Comparison of ENCODE assay signal across 8 mouse cellular contexts in genomic region chr3:149088621-149089128, GRCm38 (mm10).
DNase-seq lines count a peak whose midpoint lies in the region; ATAC-seq and TF ChIP-seq lines count a peak whose summit lies in the region.

No protein-coding gene starts in this region.

- no peak for TF ChIP-seq EP300 in CH12.LX (IDR thresholded peaks at IDR 0.05; ENCODE audit: low read length)

- no peak for TF ChIP-seq POLR2A in CH12.LX (IDR thresholded peaks at IDR 0.05; ENCODE audit: low read depth, low read length)
- no peak for TF ChIP-seq POLR2A in bone marrow macrophage, adult 2 months (IDR thresholded peaks at IDR 0.05; ENCODE audit: borderline replicate concordance, low read depth, low read length)
- no peak for TF ChIP-seq POLR2A in limb, embryonic 14.5 days (IDR thresholded peaks at IDR 0.05; ENCODE audit: borderline replicate concordance, extremely low read depth, insufficient read depth, insufficient read length)

- no peak overlapping the region for H3K27ac ChIP-seq in CH12.LX (ENCODE audit: insufficient read depth, low read depth)
- no peak overlapping the region for H3K27ac ChIP-seq in bone marrow macrophage, adult 2 months (ENCODE audit: insufficient read depth, low read depth, low read length)
- H3K27ac ChIP-seq in heart, embryonic 15.5 days = no peak overlapping the region
- H3K27ac ChIP-seq in limb, embryonic 14.5 days (replicated peaks; ENCODE audit: low read depth, low read length) = no peak overlapping the region
- H3K27ac ChIP-seq in neural tube, embryonic 13.5 days (replicated peaks) = no peak overlapping the region

- H3K27me3 ChIP-seq in CH12.LX (replicated peaks) = no peaks in the 10 kb centered on the region
- H3K27me3 ChIP-seq in heart, embryonic 15.5 days = no peaks in the 10 kb centered on the region
- no peaks in the 10 kb centered on the region for H3K27me3 ChIP-seq in limb, embryonic 14.5 days (ENCODE audit: control insufficient read depth, insufficient read depth, low read length)
- peaks cover 8% of the 10 kb centered on the region; the same call in 1 of the 2 replicates for H3K27me3 ChIP-seq in neural tube, embryonic 13.5 days

- no peak for TF ChIP-seq RAD21 in CH12.LX (IDR thresholded peaks at IDR 0.05; ENCODE audit: low read depth, low read length)

- no peak for TF ChIP-seq CTCF in CH12.LX (conservative IDR thresholded peaks at IDR 0.05 in 1 of 2, IDR thresholded peaks at IDR 0.05 in 1 of 2; ENCODE audit: low read depth in 2 of 2, low read length in 2 of 2)
- TF ChIP-seq CTCF in bone marrow macrophage, adult 2 months (IDR thresholded peaks at IDR 0.05; ENCODE audit: low read depth, low read length) = no peak

- peaks cover 0 to 9% of the 10 kb centered on the region in 2 experiments; a peak in 2 of 4 replicates for H3K4me1 ChIP-seq in CH12.LX (ENCODE audit: control insufficient read depth in 1 of 2, insufficient read depth in 2 of 2)
- peaks cover 38% of the 10 kb centered on the region for H3K4me1 ChIP-seq in bone marrow macrophage, adult 2 months (ENCODE audit: control insufficient read depth, insufficient read depth, low read length)
- H3K4me1 ChIP-seq in heart, embryonic 15.5 days (replicated peaks) = peaks cover 35% of the 10 kb centered on the region
- H3K4me1 ChIP-seq in limb, embryonic 14.5 days (ENCODE audit: control insufficient read depth, insufficient read depth, low read length) = peaks cover 28% of the 10 kb centered on the region
- H3K4me1 ChIP-seq in neural tube, embryonic 13.5 days (replicated peaks) = peaks cover 25% of the 10 kb centered on the region

- in situ Hi-C loops in CH12.LX (cut with MboI; ENCODE audit: low pct_ligation_motif_present, low pct_unique_long_range_greater_than_20kb, low sequenced_read_pairs) = no loop called here

- DNase-seq in CH12.LX (ENCODE audit: extremely low read depth) (peak; percentile 17), MN1 (ENCODE audit: low spot score) (no peak)
- peak; percentile 15 for DNase-seq in limb, embryonic 14.5 days (ENCODE audit: low spot score)
- DNase-seq in thymus, adult 18-20 months = no peak
- no peak for DNase-seq in T-cell, adult 2 months (ENCODE audit: low spot score)

- dilution Hi-C loops in CH12.LX (cut with MboI; ENCODE audit: extremely low pct_ligation_motif_present, extremely low pct_unique_long_range_greater_than_20kb, low sequenced_read_pairs) = no loop called here

- peak overlapping the region in 1 of 3 experiments; percentile 15 for H3K4me3 ChIP-seq in CH12.LX (replicated peaks in 1 of 3; ENCODE audit: low read depth in 2 of 3, low read length in 2 of 3, poor library complexity in 1 of 3)
- H3K4me3 ChIP-seq in bone marrow macrophage, adult 2 months (ENCODE audit: insufficient read depth, low read length) = peak overlapping the region; percentile 40
- peak overlapping the region; percentile 45 for H3K4me3 ChIP-seq in heart, embryonic 15.5 days
- peak overlapping the region; percentile 27 for H3K4me3 ChIP-seq in limb, embryonic 14.5 days (replicated peaks; ENCODE audit: low read length)
- H3K4me3 ChIP-seq in neural tube, embryonic 13.5 days = peak overlapping the region; percentile 27

- no peak overlapping the region for H3K9ac ChIP-seq in CH12.LX (ENCODE audit: insufficient read depth, low read depth)
- peak overlapping the region; percentile 32 for H3K9ac ChIP-seq in heart, embryonic 15.5 days
- peak overlapping the region; percentile 28; the same call in 1 of the 2 replicates for H3K9ac ChIP-seq in limb, embryonic 14.5 days (ENCODE audit: low read depth, low read length, severe bottlenecking)
- H3K9ac ChIP-seq in neural tube, embryonic 13.5 days = peak overlapping the region; percentile 47

- peak overlapping the region; percentile 78 for H3K4me2 ChIP-seq in CH12.LX (ENCODE audit: insufficient read depth, low read depth, poor library complexity, severe bottlenecking)
- peak overlapping the region; percentile 74 for H3K4me2 ChIP-seq in heart, embryonic 15.5 days
- H3K4me2 ChIP-seq in limb, embryonic 14.5 days (replicated peaks; ENCODE audit: low read depth, low read length, severe bottlenecking) = peak overlapping the region; percentile 63
- peak overlapping the region; percentile 58 for H3K4me2 ChIP-seq in neural tube, embryonic 13.5 days

- H3K9me3 ChIP-seq in CH12.LX (replicated peaks; ENCODE audit: low read length) = no peaks in the 10 kb centered on the region
- H3K9me3 ChIP-seq in heart, embryonic 15.5 days (replicated peaks) = no peaks in the 10 kb centered on the region
- no peaks in the 10 kb centered on the region for H3K9me3 ChIP-seq in limb, embryonic 14.5 days (ENCODE audit: control insufficient read depth, low read length)
- no peaks in the 10 kb centered on the region for H3K9me3 ChIP-seq in neural tube, embryonic 13.5 days

- WGBS in heart, embryonic 15.5 days = 4% methylated on average over 16 of the region's 16 CpGs
- 4% methylated on average over 16 of the region's 16 CpGs for WGBS in limb, embryonic 14.5 days
- 5% methylated on average over 16 of the region's 16 CpGs for WGBS in neural tube, embryonic 13.5 days

- no peaks in the 10 kb centered on the region for H3K79me2 ChIP-seq in CH12.LX (replicated peaks; ENCODE audit: control insufficient read depth, extremely low read depth, insufficient read depth, poor library complexity, severe bottlenecking)

- ATAC-seq in heart, embryonic 15.5 days (replicated peaks; ENCODE audit: insufficient number of reproducible peaks, insufficient read depth, low FRiP score, low read depth) = no peak; the same call in 1 of the 2 replicates
- ATAC-seq in limb, embryonic 14.5 days (ENCODE audit: low FRiP score, low read depth) = no peak
- peak; percentile 65 for ATAC-seq in neural tube, embryonic 13.5 days (ENCODE audit: low read depth)

- H3K36me3 ChIP-seq in CH12.LX (replicated peaks in 1 of 2; ENCODE audit: control insufficient read depth in 1 of 2, insufficient read depth in 1 of 2, low read length in 1 of 2) = no peaks in the 10 kb centered on the region
- H3K36me3 ChIP-seq in heart, embryonic 15.5 days = no peaks in the 10 kb centered on the region
- no peaks in the 10 kb centered on the region for H3K36me3 ChIP-seq in limb, embryonic 14.5 days (ENCODE audit: control insufficient read depth, insufficient read depth, low read length)
- no peaks in the 10 kb centered on the region for H3K36me3 ChIP-seq in neural tube, embryonic 13.5 days

TF ChIP-seq in CH12.LX, 34 proteins besides CTCF, POLR2A, EP300 and RAD21:
- no peak for TF ChIP-seq MYC (IDR thresholded peaks at IDR 0.05; ENCODE audit: low read depth, low read length)
- TF ChIP-seq MAZ (IDR thresholded peaks at IDR 0.05; ENCODE audit: low read depth, low read length) = no peak
- no peak for TF ChIP-seq SMC3 (IDR thresholded peaks at IDR 0.05; ENCODE audit: low read depth, low read length)
- no peak for TF ChIP-seq HCFC1 (IDR thresholded peaks at IDR 0.05; ENCODE audit: low read depth, low read length)
- TF ChIP-seq E2F4 (IDR thresholded peaks at IDR 0.05; ENCODE audit: insufficient replicate concordance, low read depth, low read length) = no peak
- no peak for TF ChIP-seq MAFK (IDR thresholded peaks at IDR 0.05; ENCODE audit: insufficient replicate concordance, low read length)
- TF ChIP-seq TCF12 (IDR thresholded peaks at IDR 0.05; ENCODE audit: low read depth, low read length) = no peak
- TF ChIP-seq POLR2AphosphoS2 (IDR thresholded peaks at IDR 0.05; ENCODE audit: low read depth, low read length) = no peak
- TF ChIP-seq MEF2A (IDR thresholded peaks at IDR 0.05; ENCODE audit: borderline replicate concordance, low read depth, low read length) = no peak
- TF ChIP-seq ZMIZ1 (IDR thresholded peaks at IDR 0.05; ENCODE audit: low read depth, low read length) = no peak
- TF ChIP-seq RCOR1 (conservative IDR thresholded peaks at IDR 0.05; ENCODE audit: low read depth, low read length) = no peak
- no peak for TF ChIP-seq ZNF384 (IDR thresholded peaks at IDR 0.05; ENCODE audit: low read depth, low read length)
- TF ChIP-seq SIN3A (IDR thresholded peaks at IDR 0.05; ENCODE audit: low read length) = no peak
- TF ChIP-seq ELF1 (IDR thresholded peaks at IDR 0.05; ENCODE audit: low read depth, low read length) = no peak
- TF ChIP-seq PAX5 (IDR thresholded peaks at IDR 0.05; ENCODE audit: low read length) = no peak
- no peak for TF ChIP-seq MAX (IDR thresholded peaks at IDR 0.05; ENCODE audit: low read length)
- no peak for TF ChIP-seq CHD1 (IDR thresholded peaks at IDR 0.05; ENCODE audit: low read depth, low read length)
- no peak for TF ChIP-seq BHLHE40 (IDR thresholded peaks at IDR 0.05; ENCODE audit: low read depth, low read length)
- TF ChIP-seq JUN (IDR thresholded peaks at IDR 0.05; ENCODE audit: insufficient read depth, low read depth, low read length) = no peak
- no peak for TF ChIP-seq USF1 (IDR thresholded peaks at IDR 0.05; ENCODE audit: low read depth, low read length)

Comparison
In these comparisons a context has a peak if more than half of its experiments do, and no peak if none do; other contexts are left out.
1. DNase-seq: peak in CH12.LX (single experiment) and limb, embryonic 14.5 days (single experiment); none in thymus, adult 18-20 months (0 of 2), MN1 (single experiment) and T-cell, adult 2 months (single experiment).
2. Peak in every context shown above with its lines, with median percentiles within 50 percentile points of each other: H3K4me2 ChIP-seq.